Mouse (Mus musculus): Measurements from ENCODE around the gene Polh.

- TF ChIP-seq POLR2A (IDR thresholded peaks at IDR 0.05; ENCODE audit: extremely low read depth, insufficient read depth, low read length): no peak
- no peak for TF ChIP-seq CTCF (IDR thresholded peaks at IDR 0.05; ENCODE audit: extremely low read depth, insufficient read depth, low read length)
Observed at GRCm38 (mm10) chr17:46159236-46159635, 43.2 kb downstream of the Polh start.

Measured in cortical plate, adult 2 months (tissue).